Mouse (Mus musculus): Measurements from ENCODE around the gene C130050O18Rik. TPM values are rescaled to one million over a fixed set of nuclear protein-coding genes. Genes with fewer than 3 reads are reported as not detected.
A peak's percentile ranks its signal among the peaks of the same experiment; 100 is the strongest.

Gene C130050O18Rik
- total and polyA plus RNA-seq, 2 experiments from 2014 or later = 0.34 TPM; not detected in 1

DNA sequence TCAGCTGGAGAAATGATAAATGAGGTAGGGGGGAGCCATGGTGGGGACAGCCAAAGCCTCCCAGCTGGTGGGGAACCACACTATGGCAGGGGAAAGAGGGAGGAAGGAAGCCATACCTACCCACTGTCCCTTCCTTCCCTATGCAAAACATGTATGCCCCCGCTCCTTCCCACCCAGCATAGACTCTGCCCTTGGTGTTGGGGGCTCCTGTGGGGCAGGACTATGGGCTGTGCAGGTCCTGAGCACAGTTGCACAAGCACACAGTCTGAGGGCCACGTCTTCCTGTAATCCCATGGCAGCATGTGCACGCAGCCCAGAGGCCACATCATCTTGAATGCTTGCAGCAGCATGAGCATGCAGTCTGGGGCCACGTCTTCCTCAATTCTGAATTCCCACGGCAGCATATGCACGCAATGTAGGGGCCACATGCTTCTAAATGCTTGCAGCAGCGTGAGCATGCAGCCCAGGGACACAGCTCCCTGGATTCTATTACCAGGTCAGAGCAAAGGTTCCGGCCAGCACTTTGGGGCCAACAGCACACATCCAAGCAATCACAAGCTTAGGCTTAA, 1.3 kb upstream of the C130050O18Rik start:
- ATAC-seq (no peak), DNase-seq (ENCODE audit: low spot score) (no peak)
- no peaks in the 10 kb centered on the region for H3K36me3 ChIP-seq (ENCODE audit: insufficient read depth, low read length)
- peaks cover 5% of the 10 kb centered on the region; the same call in 1 of the 2 replicates for H3K4me1 ChIP-seq (ENCODE audit: insufficient read depth, low read length)
- TF ChIP-seq CTCF (IDR thresholded peaks at IDR 0.05; ENCODE audit: low read depth) = no peak
- WGBS = 87% methylated on average over 8 of the region's 8 CpGs
- no peak overlapping the region for H3K4me3 ChIP-seq (ENCODE audit: low read length)
- H3K27ac ChIP-seq = no peak overlapping the region
- no peak overlapping the region for H3K9ac ChIP-seq (replicated peaks; ENCODE audit: low read length)
- H3K27me3 ChIP-seq (ENCODE audit: insufficient read depth, low read length) = no peaks in the 10 kb centered on the region
- no peaks in the 10 kb centered on the region for H3K9me3 ChIP-seq (ENCODE audit: low read length)
- no peak overlapping the region for H3K4me2 ChIP-seq (ENCODE audit: low read depth, low read length)

DNA sequence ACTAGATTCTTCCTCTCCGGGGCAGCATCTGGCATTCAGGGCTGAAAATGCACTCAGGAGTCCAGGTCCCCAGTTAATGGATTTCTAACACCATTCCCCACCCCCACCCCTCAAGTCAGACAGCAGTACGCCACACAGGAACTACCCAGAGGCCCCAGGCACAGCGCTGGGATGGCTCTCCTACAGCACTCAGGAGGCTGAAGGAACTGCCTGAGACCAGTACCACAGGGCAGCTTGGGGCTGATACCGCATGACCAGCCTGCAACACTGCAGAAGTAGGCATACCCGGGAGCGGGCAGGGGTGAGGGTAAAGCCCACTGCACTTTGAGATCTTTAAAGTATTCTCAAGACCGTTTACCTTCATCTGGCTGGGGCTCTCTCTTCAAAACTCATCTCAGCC, 398 bp downstream of the C130050O18Rik start:
- H3K27me3 ChIP-seq (ENCODE audit: insufficient read depth, low read length) = no peaks in the 10 kb centered on the region
- DNase-seq (ENCODE audit: low spot score) = no peak
- 78% methylated on average over 7 of the region's 7 CpGs for WGBS
- no peak for ATAC-seq
- H3K4me2 ChIP-seq (ENCODE audit: low read depth, low read length) = no peak overlapping the region
- H3K36me3 ChIP-seq (ENCODE audit: insufficient read depth, low read length) = no peaks in the 10 kb centered on the region
- no peak for TF ChIP-seq CTCF (IDR thresholded peaks at IDR 0.05; ENCODE audit: low read depth)
- H3K4me3 ChIP-seq (ENCODE audit: low read length) = no peak overlapping the region
- H3K4me1 ChIP-seq (ENCODE audit: insufficient read depth, low read length) = 0 out of 2 replicates have a peak, but pooled peaks cover 5% of the 10 kb centered on the region
- no peaks in the 10 kb centered on the region for H3K9me3 ChIP-seq (ENCODE audit: low read length)
- no peak overlapping the region for H3K9ac ChIP-seq (replicated peaks; ENCODE audit: low read length)
- no peak overlapping the region; the same call in 1 of the 2 replicates for H3K27ac ChIP-seq

DNA sequence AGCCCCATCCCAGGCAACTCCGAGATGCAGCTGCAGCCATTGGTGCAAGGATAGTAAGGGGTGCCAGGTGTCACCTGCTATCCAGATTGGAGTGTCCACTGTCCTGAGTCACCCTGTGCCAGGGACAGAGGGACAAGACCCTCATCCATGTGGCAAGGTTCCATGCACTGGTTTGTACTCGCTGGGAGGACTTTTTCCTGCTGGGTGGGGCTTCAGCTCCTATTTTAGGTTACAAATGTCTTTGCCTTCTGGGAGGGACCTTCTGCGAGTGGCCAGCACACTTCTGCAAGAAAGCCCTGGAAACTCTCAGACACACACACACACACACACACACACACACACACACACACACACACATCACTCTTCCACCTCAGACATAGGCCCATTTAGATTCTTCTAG, 873 bp downstream of the C130050O18Rik start:
- TF ChIP-seq CTCF (IDR thresholded peaks at IDR 0.05; ENCODE audit: low read depth) = no peak
- Histone ChIP-seq H3K36me3 (ENCODE audit: insufficient read depth, low read length) (no peaks in the 10 kb centered on the region), H3K27me3 (ENCODE audit: insufficient read depth, low read length) (no peaks in the 10 kb centered on the region), H3K27ac (no peak overlapping the region), H3K4me1 (ENCODE audit: insufficient read depth, low read length) (0 out of 2 replicates have a peak, but pooled peaks cover 5% of the 10 kb centered on the region), H3K9ac (replicated peaks; ENCODE audit: low read length) (no peak overlapping the region), H3K9me3 (ENCODE audit: low read length) (no peaks in the 10 kb centered on the region), H3K4me2 (ENCODE audit: low read depth, low read length) (no peak overlapping the region), H3K4me3 (ENCODE audit: low read length) (no peak overlapping the region)
- DNase-seq (ENCODE audit: low spot score) = no peak
- ATAC-seq = no peak
- 82% methylated on average over 3 of the region's 3 CpGs for WGBS

DNA sequence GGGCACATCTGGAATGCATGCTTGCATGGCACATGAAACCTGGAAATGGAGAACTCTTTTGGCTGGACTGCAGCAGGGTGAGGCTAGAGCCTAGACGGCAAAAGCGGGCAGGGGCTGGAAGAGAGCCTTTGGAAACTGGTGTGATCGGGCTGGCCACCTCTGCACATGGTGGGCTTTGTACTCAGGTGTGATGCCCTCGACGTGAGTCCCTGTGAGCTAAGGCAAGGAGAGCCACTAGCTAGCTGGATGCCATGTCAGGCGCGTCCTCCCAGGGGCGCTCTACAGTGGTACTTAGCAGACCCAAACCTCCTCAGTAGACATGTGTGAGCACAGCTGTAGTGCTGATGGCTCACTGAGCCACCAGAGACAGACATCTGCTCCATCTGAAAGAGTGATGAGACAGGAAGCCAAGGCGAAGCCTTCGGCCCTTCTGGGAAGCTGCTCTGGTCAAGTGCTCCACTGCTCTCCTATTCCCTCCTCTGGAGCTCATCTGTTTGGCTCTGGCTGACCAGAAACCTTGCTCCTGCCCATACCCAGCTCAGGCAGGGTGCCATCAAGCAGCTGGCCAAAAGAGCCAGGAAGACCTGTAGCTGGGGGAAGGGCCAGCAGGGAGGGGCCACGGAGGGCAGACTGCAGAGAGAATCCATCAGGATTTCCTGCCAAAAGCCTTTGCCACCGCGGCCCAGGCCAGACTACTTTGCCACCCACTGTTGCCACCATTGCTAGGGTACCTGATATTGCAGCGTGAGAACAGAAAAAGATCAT, 2.2 kb downstream of the C130050O18Rik start:
- H3K36me3 ChIP-seq (ENCODE audit: insufficient read depth, low read length) = no peaks in the 10 kb centered on the region
- DNase-seq (ENCODE audit: low spot score) (peak; percentile 31), ATAC-seq (no peak)
- 0 out of 2 replicates have a peak, but pooled peaks cover 5% of the 10 kb centered on the region for H3K4me1 ChIP-seq (ENCODE audit: insufficient read depth, low read length)
- WGBS = 77% methylated on average over 14 of the region's 14 CpGs
- H3K4me3 ChIP-seq (ENCODE audit: low read length) = no peak overlapping the region
- no peak overlapping the region for H3K9ac ChIP-seq (replicated peaks; ENCODE audit: low read length)
- H3K9me3 ChIP-seq (ENCODE audit: low read length) = no peaks in the 10 kb centered on the region
- no peak for TF ChIP-seq CTCF (IDR thresholded peaks at IDR 0.05; ENCODE audit: low read depth)
- H3K27me3 ChIP-seq (ENCODE audit: insufficient read depth, low read length) = no peaks in the 10 kb centered on the region
- no peak overlapping the region for H3K27ac ChIP-seq
- no peak overlapping the region for H3K4me2 ChIP-seq (ENCODE audit: low read depth, low read length)

DNA sequence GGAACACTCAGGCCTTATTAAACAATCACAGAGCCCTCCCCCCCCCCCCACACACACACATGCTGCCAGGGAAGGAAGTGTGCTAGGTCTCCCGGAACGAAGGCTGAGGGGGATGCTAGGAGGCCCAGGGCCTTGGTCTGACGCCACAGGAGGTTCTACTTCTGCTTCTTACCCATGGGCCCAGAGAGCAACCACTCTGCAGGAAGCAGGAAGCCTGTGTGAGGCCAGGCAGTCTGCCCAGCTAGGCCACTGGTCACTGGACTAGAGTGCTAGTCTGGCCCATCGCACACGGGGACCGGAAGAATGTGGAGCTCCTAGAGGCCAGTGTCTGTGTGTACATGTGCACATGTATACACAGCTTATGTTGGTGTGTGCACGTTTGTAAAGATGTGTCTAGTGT, 3.4 kb downstream of the C130050O18Rik start:
- TF ChIP-seq CTCF (IDR thresholded peaks at IDR 0.05; ENCODE audit: low read depth) = no peak; the same call in 1 of the 2 replicates
- Histone ChIP-seq H3K36me3 (ENCODE audit: insufficient read depth, low read length) (no peaks in the 10 kb centered on the region), H3K4me3 (ENCODE audit: low read length) (no peak overlapping the region), H3K4me2 (ENCODE audit: low read depth, low read length) (no peak overlapping the region), H3K9ac (replicated peaks; ENCODE audit: low read length) (no peak overlapping the region), H3K9me3 (ENCODE audit: low read length) (no peaks in the 10 kb centered on the region), H3K27me3 (ENCODE audit: insufficient read depth, low read length) (no peaks in the 10 kb centered on the region), H3K27ac (no peak overlapping the region), H3K4me1 (ENCODE audit: insufficient read depth, low read length) (0 out of 2 replicates have a peak, but pooled peaks cover 5% of the 10 kb centered on the region)
- DNase-seq (ENCODE audit: low spot score) = no peak
- ATAC-seq = no peak
- 75% methylated on average over 7 of the region's 7 CpGs for WGBS

DNA sequence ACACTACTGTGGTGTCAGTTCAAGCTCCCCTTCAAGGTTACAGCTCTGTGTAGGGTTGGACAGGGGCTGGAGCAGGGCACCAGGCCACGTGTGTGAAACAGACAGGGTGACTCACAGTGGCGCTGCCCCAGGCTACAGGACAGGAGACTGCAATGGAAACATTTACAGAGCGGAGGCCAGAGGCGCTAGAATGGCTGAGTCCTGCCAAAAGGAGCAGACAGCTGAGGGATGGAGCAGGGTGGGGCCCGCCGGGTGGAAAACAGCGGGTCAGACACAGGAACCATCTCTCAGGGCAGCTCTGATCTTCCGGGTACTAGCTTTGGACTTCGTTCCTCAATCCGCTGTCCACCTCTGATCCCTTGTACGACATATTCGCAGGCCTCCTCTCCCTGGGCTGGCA, 4.3 kb downstream of the C130050O18Rik start:
- Histone ChIP-seq H3K4me2 (ENCODE audit: low read depth, low read length) (no peak overlapping the region), H3K4me3 (ENCODE audit: low read length) (no peak overlapping the region), H3K27ac (no peak overlapping the region), H3K9ac (replicated peaks; ENCODE audit: low read length) (no peak overlapping the region), H3K9me3 (ENCODE audit: low read length) (no peaks in the 10 kb centered on the region), H3K36me3 (ENCODE audit: insufficient read depth, low read length) (no peaks in the 10 kb centered on the region), H3K4me1 (ENCODE audit: insufficient read depth, low read length) (0 out of 2 replicates have a peak, but pooled peaks cover 5% of the 10 kb centered on the region), H3K27me3 (ENCODE audit: insufficient read depth, low read length) (no peaks in the 10 kb centered on the region)
- 62% methylated on average over 12 of the region's 12 CpGs for WGBS
- no peak for DNase-seq (ENCODE audit: low spot score)
- no peak for ATAC-seq
- no peak for TF ChIP-seq CTCF (IDR thresholded peaks at IDR 0.05; ENCODE audit: low read depth)

DNA sequence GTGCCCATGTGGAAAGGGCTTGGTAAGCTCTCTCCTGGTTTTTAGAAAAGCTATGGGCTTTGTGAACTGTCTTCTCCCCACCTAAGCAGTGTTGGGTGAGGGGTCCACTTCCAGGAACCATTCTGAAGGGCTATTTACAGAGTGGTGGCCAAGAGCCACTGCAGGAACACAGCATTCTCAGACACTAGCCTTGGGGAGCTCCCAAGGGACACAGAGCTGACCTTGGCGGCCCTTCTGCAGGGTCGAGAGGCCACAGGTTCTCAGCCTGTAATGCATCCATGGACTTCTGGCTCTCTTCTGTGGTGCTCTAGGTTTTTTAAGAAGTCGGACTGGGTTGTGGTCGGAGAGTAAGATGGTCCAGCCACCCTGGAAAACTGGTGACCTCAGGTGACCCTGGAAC, 5.0 kb downstream of the C130050O18Rik start:
- Histone ChIP-seq H3K36me3 (ENCODE audit: insufficient read depth, low read length) (no peaks in the 10 kb centered on the region), H3K9me3 (ENCODE audit: low read length) (no peaks in the 10 kb centered on the region), H3K4me2 (ENCODE audit: low read depth, low read length) (no peak overlapping the region), H3K4me1 (ENCODE audit: insufficient read depth, low read length) (peaks cover 7% of the 10 kb centered on the region; the same call in 1 of the 2 replicates), H3K27me3 (ENCODE audit: insufficient read depth, low read length) (no peaks in the 10 kb centered on the region), H3K9ac (replicated peaks; ENCODE audit: low read length) (no peak overlapping the region), H3K27ac (no peak overlapping the region), H3K4me3 (ENCODE audit: low read length) (no peak overlapping the region)
- ATAC-seq = no peak
- TF ChIP-seq CTCF (IDR thresholded peaks at IDR 0.05; ENCODE audit: low read depth) = no peak
- no peak for DNase-seq (ENCODE audit: low spot score)
- 86% methylated on average over 4 of the region's 4 CpGs for WGBS
